Mouse (Mus musculus): ENCODE results near the gene Prss54. TPM values are rescaled to one million over a fixed set of nuclear protein-coding genes. Genes with fewer than 3 reads are reported as not detected.
A peak's percentile ranks its signal among the peaks of the same experiment; 100 is the strongest.
"Not testable (repeated sequence)": the region's sequence is repeated elsewhere in the genome, so short reads cannot be mapped to it uniquely, and the experiment has no call there.

Gene Prss54
- total RNA-seq (2015; ENCODE audit: low replicate concordance), result not detected in 2 replicates
- total RNA-seq (2017; ENCODE audit: low replicate concordance), result not detected in 2 replicates

- ATAC-seq (replicated peaks; ENCODE audit: low FRiP score, poor library complexity, severe bottlenecking), result no peak
Measured at GRCm38 (mm10) chr8:95576240-95576639, at the start of gene Prss54. Prss54 (minus strand) TSS chr8:95576340.

- ATAC-seq (replicated peaks; ENCODE audit: low FRiP score, poor library complexity, severe bottlenecking), result no peak
Measured at GRCm38 (mm10) chr8:95624833-95625232, 48.7 kb upstream of the Prss54 start.

GRCm38 (mm10) chr8:95620046-95620445 is 43.9 kb upstream of the Prss54 start:
- ATAC-seq (replicated peaks; ENCODE audit: low FRiP score, poor library complexity, severe bottlenecking), result no peak

- no peak for ATAC-seq (replicated peaks; ENCODE audit: low FRiP score, poor library complexity, severe bottlenecking)
Measured at GRCm38 (mm10) chr8:95616383-95616782, 40.2 kb upstream of the Prss54 start.

- no peak for ATAC-seq (replicated peaks; ENCODE audit: low FRiP score, poor library complexity, severe bottlenecking)
Measured at GRCm38 (mm10) chr8:95611769-95612168, 35.6 kb upstream of the Prss54 start.

GRCm38 (mm10) chr8:95610749-95611148 is 34.6 kb upstream of the Prss54 start:
- ATAC-seq (replicated peaks; ENCODE audit: low FRiP score, poor library complexity, severe bottlenecking), result peak; percentile 96

- no peak for ATAC-seq (replicated peaks; ENCODE audit: low FRiP score, poor library complexity, severe bottlenecking)
Measured at GRCm38 (mm10) chr8:95609406-95609805, 33.3 kb upstream of the Prss54 start.

- no peak for ATAC-seq (replicated peaks; ENCODE audit: low FRiP score, poor library complexity, severe bottlenecking)
Measured at GRCm38 (mm10) chr8:95607210-95607609, 31.1 kb upstream of the Prss54 start.

- not testable (repeated sequence) for ATAC-seq (replicated peaks; ENCODE audit: low FRiP score, poor library complexity, severe bottlenecking)
Measured at GRCm38 (mm10) chr8:95606509-95606908, 30.4 kb upstream of the Prss54 start.

- ATAC-seq (replicated peaks; ENCODE audit: low FRiP score, poor library complexity, severe bottlenecking), result no peak
Measured at GRCm38 (mm10) chr8:95602168-95602567, 26.0 kb upstream of the Prss54 start.

GRCm38 (mm10) chr8:95601306-95601705 is 25.2 kb upstream of the Prss54 start:
- no peak for ATAC-seq (replicated peaks; ENCODE audit: low FRiP score, poor library complexity, severe bottlenecking)

- peak; percentile 70 for ATAC-seq (replicated peaks; ENCODE audit: low FRiP score, poor library complexity, severe bottlenecking)
Measured at GRCm38 (mm10) chr8:95599861-95600260, 23.7 kb upstream of the Prss54 start.

- ATAC-seq (replicated peaks; ENCODE audit: low FRiP score, poor library complexity, severe bottlenecking), result no peak
Measured at GRCm38 (mm10) chr8:95596841-95597241, 20.7 kb upstream of the Prss54 start.

GRCm38 (mm10) chr8:95595131-95595530 is 19.0 kb upstream of the Prss54 start:
- no peak for ATAC-seq (replicated peaks; ENCODE audit: low FRiP score, poor library complexity, severe bottlenecking)

- peak; percentile 60 for ATAC-seq (replicated peaks; ENCODE audit: low FRiP score, poor library complexity, severe bottlenecking)
Measured at GRCm38 (mm10) chr8:95593439-95594393, 17.6 kb upstream of the Prss54 start.

- peak; percentile 90 for ATAC-seq (replicated peaks; ENCODE audit: low FRiP score, poor library complexity, severe bottlenecking)
Measured at GRCm38 (mm10) chr8:95592131-95592780, 16.1 kb upstream of the Prss54 start.

GRCm38 (mm10) chr8:95590539-95590938 is 14.4 kb upstream of the Prss54 start:
- no peak for ATAC-seq (replicated peaks; ENCODE audit: low FRiP score, poor library complexity, severe bottlenecking)

GRCm38 (mm10) chr8:95589282-95589681 is 13.1 kb upstream of the Prss54 start:
- ATAC-seq (replicated peaks; ENCODE audit: low FRiP score, poor library complexity, severe bottlenecking), result no peak

- ATAC-seq (replicated peaks; ENCODE audit: low FRiP score, poor library complexity, severe bottlenecking), result no peak
Measured at GRCm38 (mm10) chr8:95587339-95587738, 11.2 kb upstream of the Prss54 start.

GRCm38 (mm10) chr8:95573146-95573545 is 3.0 kb downstream of the Prss54 start:
- no peak for ATAC-seq (replicated peaks; ENCODE audit: low FRiP score, poor library complexity, severe bottlenecking)

GRCm38 (mm10) chr8:95566809-95567208 is 9.3 kb downstream of the Prss54 start:
- ATAC-seq (replicated peaks; ENCODE audit: low FRiP score, poor library complexity, severe bottlenecking), result no peak

All from erythroblast, adult 5-6 weeks (primary cell).